Mouse (Mus musculus) testis, adult 2 months (tissue): ENCODE data around the gene Leo1.
A peak's percentile ranks its signal among the peaks of the same experiment; 100 is the strongest.

Experiments used
- CTCF ChIP-seq: fragments of 200-500 bp; IDR thresholded peaks from 2 replicates; pipeline ENCODE4 v1.5.1; 2012; ENCODE audit warnings: low read depth, mild to moderate bottlenecking, inconsistent platforms, low read length, moderate library complexity; ENCODE audit not compliant: control insufficient read depth, insufficient read depth, insufficient replicate concordance
- POLR2A ChIP-seq: fragments of 200-500 bp; IDR thresholded peaks from 2 replicates; pipeline ENCODE4 v1.6.1; 2012; ENCODE audit warnings: low read depth, mild to moderate bottlenecking, inconsistent platforms, low read length, moderate library complexity; ENCODE audit not compliant: control insufficient read depth

- TF ChIP-seq CTCF (no peak), POLR2A (peak; percentile 65)
Measured at GRCm38 (mm10) chr9:75409031-75409851, 32.1 kb upstream of the Leo1 start.
